Mouse (Mus musculus): Measurements from ENCODE around the gene Lgr5.

Lgr5 gene

DNA sequence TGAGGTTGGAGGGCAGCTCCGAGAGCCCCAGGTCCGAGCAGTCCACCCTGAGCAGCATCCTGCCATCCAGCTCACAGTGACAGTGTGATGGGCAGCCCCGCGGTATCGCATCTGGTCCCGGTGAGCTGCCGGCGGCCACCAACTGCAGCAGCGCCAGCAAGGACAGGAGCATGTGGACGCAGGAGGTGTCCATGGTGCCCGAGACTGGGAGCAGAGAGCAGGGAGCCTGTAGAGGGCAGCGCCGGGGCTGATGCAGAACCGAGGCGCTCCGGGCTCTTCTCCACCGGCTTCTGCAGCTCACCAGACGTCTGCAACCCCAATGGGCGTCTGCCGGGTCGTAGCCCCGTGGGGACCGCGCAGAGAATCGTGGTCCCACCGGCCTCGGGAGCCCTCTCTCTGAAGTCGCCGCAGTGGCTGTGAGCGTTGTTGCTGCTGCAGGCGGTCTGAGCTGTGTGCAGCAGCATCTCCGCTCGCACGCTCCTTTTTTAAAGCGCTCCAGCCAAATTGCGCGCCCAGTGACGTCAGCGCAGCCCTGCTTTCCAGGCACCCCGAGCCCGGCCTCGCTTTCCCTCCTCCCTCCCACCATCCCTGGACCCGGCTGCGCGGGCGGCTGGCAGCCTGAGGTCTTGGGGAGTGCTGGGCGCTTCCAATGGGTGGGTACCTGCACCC, at the start of gene Lgr5:
Gene Lgr5, minus strand, starts transcription at position 480 of the 669 bp plus-strand sequence.
- no peak for DNase-seq (ENCODE audit: low read depth, low spot score)

DNA sequence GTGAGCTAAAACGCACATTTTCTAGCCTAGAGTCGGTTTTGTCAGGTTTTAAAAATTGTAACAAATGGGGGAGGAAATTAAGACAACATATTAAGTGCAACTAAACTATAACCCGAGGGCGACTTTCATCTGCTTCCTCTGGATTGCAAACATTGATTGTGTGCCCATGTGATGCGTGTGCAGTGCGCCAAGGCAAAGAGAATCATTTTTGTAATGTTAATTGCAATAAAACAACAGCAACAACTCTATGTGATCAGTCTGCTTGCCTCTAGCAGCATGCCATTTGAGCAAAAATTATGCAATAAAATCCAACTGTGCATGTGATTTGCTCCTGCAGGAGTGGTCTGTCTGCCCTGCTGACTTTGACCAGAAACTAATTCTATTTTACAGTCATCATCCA, 39.1 kb upstream of the Lgr5 start:
- DNase-seq (ENCODE audit: low read depth, low spot score) = no peak

DNA sequence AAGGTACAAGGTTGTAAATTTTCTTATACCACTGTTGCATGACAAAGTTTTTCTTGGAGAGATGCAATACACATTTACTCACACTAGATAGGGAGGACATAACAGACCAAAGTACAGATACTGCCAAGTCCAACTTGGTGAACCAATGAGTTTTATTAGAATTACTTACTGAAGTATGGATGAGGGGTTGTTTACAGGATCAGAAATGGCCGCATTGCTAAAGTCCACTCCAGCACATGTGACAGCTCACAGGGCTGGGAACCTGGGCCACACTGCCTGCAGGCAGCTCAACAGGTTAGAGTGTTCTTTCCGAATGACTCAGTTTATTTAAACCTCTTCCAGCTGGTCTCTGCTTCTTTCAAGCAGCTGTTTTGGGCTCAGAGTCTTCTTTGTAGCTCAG, 37.4 kb upstream of the Lgr5 start:
- no peak for DNase-seq (ENCODE audit: low read depth, low spot score)

DNA sequence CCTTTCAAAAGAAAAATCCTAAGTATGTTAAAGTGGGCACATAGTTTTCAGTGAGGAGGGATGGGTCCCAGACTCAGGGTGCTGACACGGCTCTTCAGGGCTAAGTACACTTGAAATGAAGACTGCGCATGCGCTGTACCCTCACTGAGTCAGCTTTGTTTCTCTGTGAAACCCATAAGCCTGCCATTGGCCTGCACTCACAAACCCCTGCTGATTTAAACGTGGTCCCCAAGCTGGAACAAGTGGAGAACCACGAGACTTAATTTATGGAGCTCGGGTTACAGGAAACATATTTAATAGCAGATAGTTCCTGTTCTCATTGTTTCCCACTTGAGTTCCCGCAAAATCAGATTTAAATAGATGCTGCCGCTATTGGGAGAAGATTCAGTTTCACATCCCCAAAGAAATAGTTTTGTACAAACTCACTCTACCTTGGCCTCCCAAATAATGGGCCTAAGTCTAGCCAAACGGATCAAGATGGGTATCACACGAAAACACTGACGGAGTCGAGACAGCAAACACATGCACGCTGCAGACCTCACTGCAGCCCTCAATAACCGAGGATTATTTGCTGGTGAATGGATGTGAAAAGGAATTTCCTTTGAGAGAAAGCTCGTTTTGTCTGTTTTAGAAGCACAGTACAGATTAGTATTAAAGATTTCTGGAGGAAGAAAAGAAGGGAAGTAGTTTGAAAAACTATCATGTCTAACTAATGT, 36.5 kb upstream of the Lgr5 start:
- no peak for DNase-seq (ENCODE audit: low read depth, low spot score)

DNA sequence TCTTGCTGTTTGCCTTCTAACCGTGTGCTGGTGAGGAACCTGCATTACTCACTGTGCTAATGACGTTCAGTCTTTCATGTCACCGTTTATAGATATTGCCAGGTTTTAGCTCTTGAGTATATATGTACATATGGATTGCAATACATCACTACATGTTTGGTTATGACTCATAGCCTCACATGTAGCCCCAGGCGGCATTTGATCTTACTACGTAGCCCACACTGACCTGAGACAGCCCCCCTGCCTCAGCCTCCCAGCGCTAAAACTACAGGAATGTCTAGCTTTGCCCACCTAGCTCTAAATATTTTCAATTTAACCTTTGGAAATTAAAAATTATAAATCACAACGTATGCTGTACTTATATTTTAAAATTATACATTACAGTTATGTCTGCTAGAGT, 35.9 kb upstream of the Lgr5 start:
- DNase-seq (ENCODE audit: low read depth, low spot score) = no peak

DNA sequence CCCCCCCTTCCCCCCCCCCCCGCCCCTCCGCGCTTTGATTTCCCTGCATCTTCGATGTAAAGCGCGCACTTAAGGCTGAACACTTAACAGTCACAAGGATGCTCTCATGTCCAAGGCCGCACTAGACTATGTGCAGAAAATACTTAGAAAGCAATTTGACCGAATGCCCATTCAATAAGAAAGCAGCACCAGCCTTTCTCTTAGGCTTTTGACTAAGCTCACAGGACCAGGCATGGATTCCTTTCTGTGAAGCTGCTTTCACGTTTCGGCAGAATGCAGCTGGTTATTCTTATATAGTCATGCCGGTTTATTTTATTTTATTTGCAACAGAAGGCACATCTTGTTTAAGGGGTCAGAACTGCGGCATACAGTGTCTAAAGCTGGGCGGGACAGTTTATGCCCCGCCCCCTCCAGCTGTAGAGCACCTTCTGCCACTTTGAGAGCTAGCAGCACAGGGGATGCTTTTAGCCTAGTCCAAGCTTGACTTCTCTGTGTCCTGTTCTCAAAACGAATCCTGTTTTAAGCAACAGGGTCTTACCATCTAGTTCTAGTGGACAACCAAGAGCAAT, 30.8 kb upstream of the Lgr5 start:
- no peak for DNase-seq (ENCODE audit: low read depth, low spot score)

DNA sequence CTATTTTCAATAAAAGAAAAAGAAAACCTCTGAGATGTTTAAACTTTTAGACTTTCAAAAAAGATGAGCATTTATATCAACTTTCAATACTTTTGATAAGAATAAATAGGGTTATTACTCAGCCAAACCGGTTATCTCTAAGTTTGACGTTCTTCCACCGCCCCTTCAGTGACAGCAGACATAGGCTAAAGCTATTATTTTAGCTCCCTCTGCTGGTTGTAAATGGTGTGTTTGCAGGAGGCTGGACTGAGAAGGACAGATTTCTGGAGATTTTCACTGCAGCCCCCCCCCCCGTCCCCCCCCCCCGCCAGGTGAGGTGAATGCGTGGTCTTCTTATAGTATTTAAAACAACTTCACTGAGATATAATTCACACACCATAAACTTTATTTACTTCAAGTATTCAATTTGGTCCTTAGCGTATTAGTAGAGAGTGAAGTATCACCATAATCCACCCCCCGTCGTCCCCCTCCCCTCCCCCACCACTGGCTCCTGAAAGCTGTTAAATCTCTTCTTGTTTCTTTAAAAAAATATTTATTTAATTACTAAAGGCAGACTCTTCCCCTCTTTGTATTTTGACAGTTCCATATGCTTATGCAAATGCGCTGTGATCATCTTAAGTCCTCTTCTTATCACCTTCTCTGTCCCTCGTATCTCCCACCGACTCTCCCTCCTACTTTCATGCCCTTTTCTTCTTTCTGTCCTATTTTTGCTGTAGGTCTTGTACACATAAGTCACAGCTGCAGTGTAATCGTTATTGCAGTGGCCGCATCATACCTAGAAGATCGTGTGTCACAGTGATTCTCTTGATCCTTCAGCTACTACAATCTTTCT, 30.1 kb upstream of the Lgr5 start:
- peak; percentile 61 for DNase-seq (ENCODE audit: low read depth, low spot score)

DNA sequence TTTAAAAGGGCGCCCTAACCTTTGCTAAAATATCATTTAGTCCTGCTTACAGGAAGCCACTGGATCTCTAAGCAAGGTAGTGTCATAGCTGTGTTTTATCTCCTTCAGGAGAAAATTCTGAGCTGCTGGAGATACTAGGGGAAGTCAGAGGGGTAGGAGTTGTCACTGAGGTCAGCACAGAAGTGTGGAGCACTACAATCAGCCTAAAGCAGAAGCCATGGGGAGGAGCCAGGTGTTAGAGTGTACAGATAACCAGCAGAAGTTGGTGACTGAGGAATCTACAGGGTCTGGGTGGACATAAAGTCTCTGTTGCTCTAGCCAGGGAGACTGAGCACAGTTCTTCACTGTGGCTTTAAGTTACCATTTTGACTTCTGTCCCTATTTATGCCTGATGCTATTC, 8.2 kb upstream of the Lgr5 start:
- no peak for DNase-seq (ENCODE audit: low read depth, low spot score)

DNA sequence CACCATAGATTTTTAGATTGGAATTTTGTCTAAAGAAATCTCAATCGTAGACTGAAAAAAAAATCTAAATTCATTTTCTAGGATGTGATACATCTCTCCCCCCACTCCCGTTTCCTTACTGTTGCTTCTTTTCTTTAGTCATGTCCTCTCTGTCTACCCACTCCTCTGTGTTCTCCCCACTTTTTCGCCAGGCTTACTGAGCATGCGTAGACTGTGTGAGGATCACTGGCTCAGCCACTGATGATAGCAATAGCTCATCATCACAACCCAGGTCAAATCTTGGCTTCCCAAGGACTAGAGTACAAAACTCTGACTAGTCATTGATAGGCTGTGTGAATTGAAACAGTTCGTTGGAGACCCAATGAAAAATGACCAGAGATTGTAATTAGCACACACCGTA, 6.1 kb upstream of the Lgr5 start:
- DNase-seq (ENCODE audit: low read depth, low spot score) = no peak

DNA sequence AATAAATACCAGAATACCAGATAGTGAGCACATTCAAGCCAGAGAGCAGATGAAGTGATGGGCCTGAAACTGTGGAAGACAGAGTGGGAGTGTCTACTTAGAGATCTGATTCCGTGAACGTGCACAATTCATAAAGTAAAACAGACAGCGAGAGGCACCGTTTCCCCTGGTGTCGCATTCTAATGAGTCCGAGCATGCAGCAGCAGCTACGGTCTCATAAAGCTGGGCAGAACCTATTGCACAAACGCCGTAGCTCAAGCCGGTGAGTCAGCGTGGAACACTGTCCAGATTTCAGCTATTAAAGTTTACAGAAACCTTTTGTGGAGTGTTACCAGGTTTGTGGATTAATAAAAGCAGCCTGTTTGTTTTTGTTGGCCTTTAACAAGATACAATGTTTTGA, 5.6 kb upstream of the Lgr5 start:
- peak; percentile 41 for DNase-seq (ENCODE audit: low read depth, low spot score)

DNA sequence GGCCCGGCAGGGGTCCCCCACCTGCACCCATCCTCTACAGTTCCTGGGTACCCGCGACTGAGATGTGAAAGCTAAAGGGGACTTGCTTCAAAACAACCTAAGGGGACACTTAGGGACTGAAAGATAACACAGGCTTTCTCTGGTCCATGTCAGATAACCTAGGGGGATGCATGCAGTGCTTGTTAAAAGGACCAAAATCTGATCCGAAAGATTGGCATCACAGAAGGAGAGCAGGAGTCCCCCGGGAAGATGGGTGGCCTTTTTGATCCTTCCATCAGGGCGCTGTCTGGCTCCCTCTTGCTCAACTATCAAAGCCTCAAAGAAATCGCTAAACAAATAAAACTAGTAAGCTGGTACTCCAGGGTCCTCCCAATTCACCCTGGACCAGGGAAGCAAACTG, 399 bp upstream of the Lgr5 start:
- DNase-seq (ENCODE audit: low read depth, low spot score) = no peak

DNA sequence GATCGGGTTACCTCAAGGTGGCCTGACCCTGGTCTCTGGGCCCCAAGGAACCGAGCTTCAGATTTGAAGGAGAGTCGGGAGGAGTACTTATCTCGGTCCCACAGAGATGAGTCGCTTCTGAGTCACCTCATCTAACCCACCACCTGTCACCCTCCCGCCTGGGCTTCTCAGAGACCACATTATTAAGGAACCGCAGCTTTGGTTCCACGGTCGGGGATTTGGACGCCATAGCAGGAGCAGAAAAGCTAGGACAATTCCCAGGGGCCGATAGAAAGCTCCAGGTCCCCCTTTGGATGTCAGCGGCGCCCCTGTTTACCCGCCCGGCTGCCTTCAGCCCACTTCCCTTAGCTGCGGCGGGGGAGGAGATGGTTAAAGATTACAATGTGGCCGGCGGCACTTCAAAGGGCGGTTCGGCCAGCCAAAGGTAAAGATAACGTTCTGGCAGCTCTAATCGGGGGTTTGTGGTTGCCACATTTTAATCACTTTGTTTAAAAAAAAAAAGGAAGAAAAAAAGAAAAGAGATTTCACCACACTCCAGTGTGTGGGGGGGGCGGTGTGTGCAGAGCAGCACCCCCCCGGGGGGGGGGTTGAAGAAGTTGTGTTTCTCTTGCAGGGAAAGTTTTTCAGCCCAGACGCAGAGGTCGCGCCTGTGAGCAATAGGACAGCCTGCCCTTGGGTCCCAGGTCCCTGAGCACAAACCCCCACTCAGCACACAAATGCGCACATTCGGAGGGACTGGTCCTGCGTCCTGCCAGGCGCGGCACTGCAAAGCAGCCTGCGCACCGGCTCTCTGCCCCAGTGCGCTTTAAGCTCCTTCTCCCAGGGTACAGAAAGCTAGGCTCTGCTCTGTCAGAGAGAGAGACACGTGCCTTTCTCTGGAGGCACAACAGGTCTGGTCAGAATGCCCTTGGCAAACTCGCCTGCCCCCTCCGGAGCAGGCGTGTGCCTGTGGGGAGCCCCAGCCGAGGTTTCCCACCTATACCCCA, 1.0 kb downstream of the Lgr5 start:
- DNase-seq (ENCODE audit: low read depth, low spot score) = no peak

DNA sequence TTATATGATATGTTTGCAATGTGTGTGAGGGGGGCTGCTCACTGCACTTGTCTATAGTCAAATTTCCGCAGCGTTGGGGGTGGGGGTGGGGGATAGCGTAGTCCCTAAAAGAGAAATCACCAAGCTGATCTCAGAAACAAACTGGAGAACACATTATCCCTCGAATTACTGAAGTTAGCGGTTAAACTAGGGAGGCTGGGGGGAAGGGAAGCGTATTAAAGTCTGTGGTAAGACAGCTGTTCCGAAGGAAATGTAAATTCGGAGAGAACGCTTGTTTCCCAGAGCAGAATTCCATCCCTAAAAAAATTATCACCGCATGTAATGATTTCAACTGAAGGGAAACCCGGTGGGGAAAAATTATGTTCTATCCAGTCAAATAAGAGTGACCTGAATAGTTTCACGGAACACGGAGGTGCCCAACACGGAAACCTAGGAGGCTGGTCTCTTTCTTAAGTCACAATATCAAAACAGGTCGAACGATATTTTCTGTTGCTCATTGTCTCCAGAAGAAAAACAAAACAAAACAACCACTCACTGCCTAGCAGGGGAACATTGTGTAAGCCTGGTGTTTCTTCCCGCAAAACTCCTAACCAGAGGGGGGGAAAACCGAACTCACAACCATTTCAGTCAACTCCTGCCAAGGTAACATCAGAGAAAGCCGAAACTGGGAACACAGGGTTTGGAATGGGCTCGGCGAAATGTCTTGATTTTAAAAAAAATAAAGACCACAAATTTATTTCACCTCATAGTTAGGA, 1.9 kb downstream of the Lgr5 start:
- DNase-seq (ENCODE audit: low read depth, low spot score) = no peak

DNA sequence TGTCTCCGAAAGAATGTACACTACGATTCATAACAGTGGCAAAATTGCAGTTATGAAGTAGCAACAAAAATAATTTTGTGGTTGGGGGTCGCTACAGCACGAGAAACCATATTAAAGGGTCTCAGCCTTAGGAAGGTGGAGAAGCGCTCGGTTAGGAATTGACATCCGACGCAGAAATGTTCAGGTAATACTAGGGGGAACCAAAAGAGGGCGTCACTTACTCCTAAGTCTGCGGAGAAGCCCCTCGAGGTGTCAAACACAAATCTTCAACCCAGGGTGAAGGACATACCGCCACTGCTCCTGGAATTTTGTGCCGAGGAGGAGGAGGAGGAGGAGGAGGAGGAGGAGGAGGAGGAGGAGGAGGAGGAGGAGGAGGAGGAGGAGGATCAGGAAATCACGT, 2.9 kb downstream of the Lgr5 start:
- DNase-seq (ENCODE audit: low read depth, low spot score) = no peak

DNA sequence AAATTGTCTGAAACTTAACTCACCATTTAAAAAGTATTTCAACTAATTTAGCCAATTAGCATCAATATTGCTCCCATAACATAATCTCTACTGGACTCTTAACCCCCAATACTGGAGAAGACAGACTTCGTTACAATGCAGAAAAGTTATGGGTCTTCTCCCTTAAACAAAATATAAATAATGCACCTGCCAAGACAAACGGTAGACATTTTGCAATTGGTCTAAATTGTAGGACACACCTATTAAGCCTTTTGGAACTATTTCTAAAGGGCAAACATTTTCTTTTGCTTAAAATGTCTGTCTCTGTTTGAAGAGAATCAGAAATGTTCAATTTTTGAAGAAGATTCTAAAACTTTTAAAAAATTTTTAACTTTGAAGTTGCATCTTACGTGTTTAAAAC, 4.5 kb downstream of the Lgr5 start:
- no peak for DNase-seq (ENCODE audit: low read depth, low spot score)

DNA sequence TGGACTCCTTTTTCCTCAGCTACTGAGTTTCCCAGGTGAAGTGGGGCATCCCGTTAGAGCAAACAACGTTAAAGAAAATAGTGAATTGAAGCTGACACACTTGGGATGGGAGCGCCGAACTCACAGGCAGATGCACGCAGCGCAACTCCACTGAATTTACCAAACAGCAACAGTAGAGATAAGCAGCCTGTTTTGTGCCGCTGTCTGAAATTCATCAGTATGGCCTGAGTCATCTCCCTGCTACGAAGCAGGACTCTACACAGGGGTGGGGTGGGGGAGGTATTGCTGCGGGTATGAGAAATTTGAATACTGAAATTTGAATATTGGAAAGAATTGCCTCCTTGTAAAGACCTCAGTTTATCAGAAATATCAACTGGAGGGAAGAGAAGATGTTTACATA, 5.6 kb downstream of the Lgr5 start:
- DNase-seq (ENCODE audit: low read depth, low spot score) = no peak

DNA sequence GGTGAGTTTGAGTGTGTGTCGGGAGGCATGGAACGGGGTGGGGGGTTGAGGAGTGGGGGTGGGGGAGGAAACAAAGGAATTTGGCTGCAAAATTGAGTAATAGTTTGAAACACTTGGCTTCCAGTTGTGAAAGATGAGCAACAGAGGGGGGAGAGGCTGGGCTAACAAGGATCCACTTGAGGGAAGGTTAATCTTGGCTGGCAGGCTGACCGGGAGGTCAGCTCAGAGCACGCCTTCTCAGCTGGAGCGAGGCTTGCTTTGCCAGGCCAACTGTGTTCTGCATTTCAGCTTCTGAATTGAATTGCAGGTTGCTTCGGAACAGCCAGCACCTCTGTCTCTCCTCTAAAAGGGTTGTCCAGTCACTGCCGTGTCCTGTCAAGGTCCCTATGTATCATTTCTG, 8.1 kb downstream of the Lgr5 start:
- DNase-seq (ENCODE audit: low read depth, low spot score) = no peak

DNA sequence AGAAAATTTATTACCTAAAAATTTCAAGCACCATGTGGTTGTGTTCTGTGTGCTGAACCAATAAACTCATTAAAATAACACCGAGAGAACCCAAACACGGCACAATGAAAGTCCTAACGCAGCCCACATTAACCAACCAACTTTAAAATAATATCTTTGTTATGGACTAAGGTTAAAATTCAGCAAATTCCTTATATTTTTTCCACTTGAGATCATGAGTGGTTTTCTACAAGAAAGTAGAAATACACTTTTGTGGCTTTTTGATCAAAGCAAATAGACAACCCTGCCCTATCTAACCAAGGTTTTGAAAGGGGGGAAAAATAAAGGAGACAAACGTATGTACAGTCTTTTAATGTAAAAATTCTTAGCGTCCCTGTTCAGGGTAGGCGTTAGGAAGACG, 8.5 kb downstream of the Lgr5 start:
- no peak for DNase-seq (ENCODE audit: low read depth, low spot score)

DNA sequence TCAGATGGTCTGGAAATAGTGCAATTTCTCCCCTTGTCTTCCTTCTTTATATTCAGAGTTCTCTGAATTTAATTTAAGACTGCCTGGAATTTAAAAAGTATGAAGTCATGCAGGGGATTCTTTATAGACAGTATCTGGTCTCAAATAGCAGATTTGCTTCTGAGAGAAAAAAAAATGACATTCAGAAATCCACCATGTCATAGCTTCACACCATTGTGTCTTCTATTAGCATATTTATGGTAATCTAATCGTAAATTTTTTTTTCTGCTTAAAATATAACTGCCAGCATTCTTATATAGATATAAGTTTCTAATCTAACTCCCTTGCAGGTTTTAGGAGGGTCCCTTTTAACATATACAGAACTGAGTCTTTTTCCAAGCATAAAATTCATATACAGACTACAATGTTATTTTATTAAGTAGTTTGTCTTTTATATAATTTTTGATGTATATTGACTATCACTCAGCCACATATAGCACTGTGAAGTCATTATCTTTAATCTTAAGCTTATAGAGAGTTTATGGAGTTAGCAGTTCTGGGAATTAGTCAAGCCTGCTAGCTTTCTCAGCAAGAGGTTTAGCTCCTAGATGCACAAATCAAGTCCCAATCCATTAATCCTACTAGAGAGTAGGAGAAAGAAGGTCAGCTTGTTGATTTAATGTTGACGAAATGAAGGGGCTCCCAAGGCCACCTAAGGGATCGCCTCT, 15.7 kb downstream of the Lgr5 start:
- no peak for DNase-seq (ENCODE audit: low read depth, low spot score)

DNA sequence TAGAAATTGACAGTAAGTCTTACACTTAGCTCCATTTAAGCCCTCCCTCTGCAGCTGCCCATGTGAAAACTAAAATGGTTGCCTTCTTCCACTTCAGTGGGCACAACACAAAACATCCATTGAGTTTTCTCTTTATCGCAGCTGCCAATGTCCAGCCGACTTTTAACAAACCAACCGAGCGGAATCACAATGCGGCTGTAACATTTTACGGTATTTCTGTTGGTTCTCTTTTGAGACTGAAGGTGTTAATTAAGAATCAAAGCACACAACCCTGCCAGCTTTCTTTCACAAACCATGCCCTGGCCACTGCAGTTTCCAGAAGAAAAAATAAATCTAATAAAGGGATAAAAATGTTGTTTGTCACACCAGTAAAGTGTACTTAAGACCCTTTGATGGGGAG, 16.3 kb downstream of the Lgr5 start:
- DNase-seq (ENCODE audit: low read depth, low spot score) = no peak

Data from 3T3-L1 (cell line).